Mouse (Mus musculus) heart, adult 2 months (tissue): ENCODE data around the gene Polg.

Experiments used
- CTCF ChIP-seq: fragments of 200-600 bp; IDR thresholded peaks from 2 replicates; pipeline ENCODE4 v1.8.1; 2022; ENCODE audit warnings: antibody characterized with exemption, mild to moderate bottlenecking, moderate library complexity
- POLR2A ChIP-seq: fragments of 200-500 bp; IDR thresholded peaks from 2 replicates; pipeline ENCODE4 v1.6.1; 2011; ENCODE audit warnings: mild to moderate bottlenecking, low read depth, low read length, control low read depth; ENCODE audit not compliant: insufficient read depth

DNA sequence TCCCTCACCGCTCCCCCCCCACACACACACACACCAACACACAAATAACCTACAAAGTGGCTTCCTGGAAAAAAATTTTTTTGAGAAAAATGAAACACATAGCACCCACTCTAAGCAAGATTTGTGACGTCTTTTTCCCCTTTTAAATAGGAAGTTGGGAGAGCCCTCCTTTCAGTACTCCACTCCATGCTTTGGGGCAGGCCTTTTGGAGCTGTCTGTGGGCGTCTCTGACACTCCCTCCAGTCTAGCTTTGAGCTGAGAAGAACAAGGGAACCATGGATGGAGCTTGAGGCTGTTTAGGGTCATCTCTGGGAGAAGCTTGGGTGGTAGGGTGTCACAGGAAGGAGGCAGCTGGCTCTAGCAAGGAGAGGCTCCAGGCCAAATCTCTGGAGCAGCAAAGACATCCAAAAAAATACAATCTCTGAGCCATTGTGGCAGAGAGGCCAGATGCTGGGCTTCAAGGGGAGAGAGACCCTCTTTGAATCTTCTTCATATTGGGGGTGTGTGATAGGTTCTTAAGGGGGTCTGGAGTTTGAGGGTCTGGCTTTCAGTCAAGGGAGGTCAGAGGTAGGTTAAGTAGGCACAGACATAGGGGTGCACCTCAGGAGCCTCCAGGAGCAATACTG, 34.6 kb upstream of the Polg start:
- TF ChIP-seq POLR2A (no peak), CTCF (no peak)
